Mouse (Mus musculus): ENCODE measurements around the gene Palm3. TPM values are rescaled to one million over a fixed set of nuclear protein-coding genes. Genes with fewer than 3 reads are reported as not detected.
"Not testable (repeated sequence)": the region's sequence is repeated elsewhere in the genome, so short reads cannot be mapped to it uniquely, and the experiment has no call there.

The Palm3 gene
- total RNA-seq, 2 experiments from 2014 or later: 0.31 TPM; not detected in 1

GRCm38 (mm10) chr8:83981533-83981932 is 39.7 kb upstream of the Palm3 start:
- H3K27ac ChIP-seq: peak overlapping the region; percentile 92
- intact Hi-C loops (cut with DNase I): loop anchor here (2.0 kb wide), 1 partner anchor 13 kb away; no protein-coding TSS in a partner anchor
- DNase-seq: no peak
- no peak for TF ChIP-seq CTCF (IDR thresholded peaks at IDR 0.05)
- H3K4me3 ChIP-seq: no peak overlapping the region

DNA sequence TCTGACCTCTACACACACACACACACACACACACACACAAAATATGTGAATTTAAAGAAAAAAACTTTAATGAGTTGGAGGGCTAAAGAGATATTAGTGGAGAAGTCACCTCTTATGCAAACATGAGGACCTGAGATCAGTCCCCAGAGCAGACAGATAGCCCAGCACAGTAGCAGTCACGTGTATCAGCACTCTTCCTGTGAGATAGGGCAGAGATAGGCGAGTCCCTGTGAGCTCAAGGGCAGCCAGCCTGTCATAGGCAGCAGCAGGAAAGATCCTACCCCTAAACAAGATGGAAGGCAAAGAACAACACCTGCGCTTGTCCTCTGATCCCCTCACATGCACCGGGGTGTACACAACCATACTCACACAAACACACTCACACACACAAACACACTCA is 38.8 kb upstream of the Palm3 start:
- DNase-seq: no peak
- no peak overlapping the region for H3K4me3 ChIP-seq
- H3K27ac ChIP-seq: no peak overlapping the region
- no peak for TF ChIP-seq CTCF (IDR thresholded peaks at IDR 0.05)
- intact Hi-C loops (cut with DNase I): no loop called here

DNA sequence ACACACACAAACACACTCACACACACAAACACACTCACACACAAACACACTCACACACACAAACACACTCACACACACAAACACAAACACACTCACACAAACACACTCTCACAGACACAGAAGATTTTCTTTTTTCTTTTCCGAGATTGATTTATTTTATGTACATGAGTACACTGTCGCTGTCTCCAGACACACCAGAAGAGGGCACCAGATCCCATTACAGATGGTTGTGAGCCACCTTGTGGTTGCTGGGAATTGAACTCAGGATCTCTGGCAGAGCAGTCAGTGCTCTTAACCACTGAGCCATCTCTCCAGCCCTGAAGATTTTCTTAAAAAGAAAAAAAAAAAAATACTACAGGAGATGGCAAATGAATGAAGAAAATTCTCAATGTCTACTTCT is 38.0 kb upstream of the Palm3 start:
- H3K27ac ChIP-seq; intact Hi-C loops (cut with DNase I); H3K4me3 ChIP-seq; DNase-seq: not testable (repeated sequence)
- TF ChIP-seq CTCF (IDR thresholded peaks at IDR 0.05): peak; percentile 31; the same call in 1 of the 2 replicates

GRCm38 (mm10) chr8:83989243-83989642 is 32.0 kb upstream of the Palm3 start:
- DNase-seq: no peak
- intact Hi-C loops (cut with DNase I): no loop called here
- no peak overlapping the region for H3K27ac ChIP-seq
- TF ChIP-seq CTCF (IDR thresholded peaks at IDR 0.05): no peak
- no peak overlapping the region for H3K4me3 ChIP-seq

DNA sequence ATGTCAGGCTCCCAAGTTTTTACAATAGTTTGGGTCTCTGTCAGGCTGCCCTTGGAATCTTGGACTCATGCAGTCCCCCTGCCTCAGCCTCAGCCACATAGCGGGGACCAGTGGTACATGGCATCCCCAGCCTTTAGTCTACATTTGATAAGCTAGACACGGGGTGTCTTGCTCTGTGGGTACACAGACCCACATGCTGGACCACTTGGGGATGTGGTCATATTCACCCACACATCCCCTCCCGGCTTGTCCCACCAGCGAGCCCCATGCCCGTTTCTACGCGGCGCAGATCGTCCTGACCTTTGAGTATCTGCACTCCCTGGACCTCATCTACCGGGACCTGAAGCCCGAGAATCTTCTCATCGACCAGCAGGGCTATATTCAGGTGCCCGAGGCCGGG is 31.1 kb upstream of the Palm3 start:
- intact Hi-C loops (cut with DNase I): no loop called here
- no peak for TF ChIP-seq CTCF (IDR thresholded peaks at IDR 0.05)
- no peak for DNase-seq

DNA sequence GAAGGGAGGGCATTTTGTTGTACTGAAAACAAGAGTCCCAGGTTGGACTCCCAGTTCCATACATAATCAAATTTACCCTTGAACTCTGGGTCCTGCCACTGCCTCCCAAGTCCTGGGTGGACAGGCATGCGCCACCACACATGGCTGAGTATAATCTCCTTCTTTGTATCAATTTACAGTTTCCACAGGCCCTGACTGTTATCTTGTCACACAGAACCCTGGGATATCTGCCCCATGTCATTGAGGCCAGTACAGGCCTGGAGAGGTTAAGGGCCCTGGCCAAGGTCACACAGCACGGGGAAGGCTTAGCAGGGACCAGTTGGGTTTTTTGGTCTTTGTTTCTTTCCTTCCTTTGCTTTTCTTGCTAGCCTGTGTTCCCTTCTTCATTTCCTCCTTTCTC is 28.8 kb upstream of the Palm3 start:
- Histone ChIP-seq H3K27ac (no peak overlapping the region), H3K4me3 (no peak overlapping the region)
- DNase-seq: no peak
- intact Hi-C loops (cut with DNase I): no loop called here
- no peak for TF ChIP-seq CTCF (IDR thresholded peaks at IDR 0.05)

More for the DNA sequence above, 31.1 kb upstream of the Palm3 start:
- H3K27ac ChIP-seq: no peak overlapping the region
- no peak overlapping the region for H3K4me3 ChIP-seq

GRCm38 (mm10) chr8:83994030-83994429 is 27.2 kb upstream of the Palm3 start:
- TF ChIP-seq CTCF (IDR thresholded peaks at IDR 0.05): no peak
- Histone ChIP-seq H3K4me3 (no peak overlapping the region), H3K27ac (no peak overlapping the region)
- intact Hi-C loops (cut with DNase I): loop anchor here (2.0 kb wide), 1 partner anchor 13 kb away; no protein-coding TSS in a partner anchor
- no peak for DNase-seq

DNA sequence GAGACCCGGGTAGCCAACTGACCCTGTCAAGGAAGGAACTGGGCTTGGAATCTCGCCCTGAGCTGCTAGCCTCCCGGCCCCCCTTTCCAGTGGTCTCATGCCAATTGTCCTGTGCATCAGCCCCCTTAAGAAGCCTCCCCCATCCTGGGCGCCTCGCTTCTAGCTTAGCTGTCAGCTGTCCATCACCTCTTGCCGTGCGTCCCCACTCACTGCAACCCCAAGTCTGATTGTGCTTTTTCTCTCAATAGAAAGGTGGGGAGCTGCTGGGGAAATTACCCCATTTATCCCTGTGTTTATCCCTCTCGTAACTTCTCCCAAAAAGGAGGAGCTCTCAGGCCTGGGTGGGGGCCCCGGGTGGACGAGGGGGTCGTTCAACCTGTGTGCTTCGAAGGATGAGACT is 25.3 kb upstream of the Palm3 start:
- peak overlapping the region; percentile 93 for H3K4me3 ChIP-seq
- intact Hi-C loops (cut with DNase I): loop anchor here (2.0 kb wide), 1 partner anchor 15 kb away; no protein-coding TSS in a partner anchor
- TF ChIP-seq CTCF (IDR thresholded peaks at IDR 0.05): no peak
- H3K27ac ChIP-seq: peak overlapping the region; percentile 98
- DNase-seq: no peak

- H3K27ac ChIP-seq: peak overlapping the region; percentile 98
- H3K4me3 ChIP-seq: peak overlapping the region; percentile 93
- peak; percentile 97 for DNase-seq
- intact Hi-C loops (cut with DNase I): no loop called here
- TF ChIP-seq CTCF (IDR thresholded peaks at IDR 0.05): no peak
Observed at GRCm38 (mm10) chr8:83996567-83997505, 24.4 kb upstream of the Palm3 start.

- Histone ChIP-seq H3K4me3 (peak within 1 kb of the TSS; percentile 93), H3K27ac (peak within 1 kb of the TSS; percentile 98)
- TF ChIP-seq CTCF (IDR thresholded peaks at IDR 0.05): no peak
- DNase-seq: peak; percentile 75
- intact Hi-C loops (cut with DNase I): no loop called here
Observed at GRCm38 (mm10) chr8:83997511-83998141, 23.6 kb upstream of the Palm3 start, which contains the start of gene Samd1. Gene Samd1, plus strand, starts transcription at chr8:83997672.

- intact Hi-C loops (cut with DNase I): no loop called here
- TF ChIP-seq CTCF (IDR thresholded peaks at IDR 0.05): peak; percentile 49
- H3K4me3 ChIP-seq: peak overlapping the region; percentile 84
- H3K27ac ChIP-seq: peak overlapping the region; percentile 88
- peak; percentile 76 for DNase-seq
Observed at GRCm38 (mm10) chr8:83998231-83999056, 22.8 kb upstream of the Palm3 start.

- no peak for DNase-seq
- TF ChIP-seq CTCF (IDR thresholded peaks at IDR 0.05): no peak
- intact Hi-C loops (cut with DNase I): no loop called here
- peak overlapping the region; percentile 84 for H3K4me3 ChIP-seq
- peak overlapping the region; percentile 88; the same call in 1 of the 2 replicates for H3K27ac ChIP-seq
Observed at GRCm38 (mm10) chr8:83999057-83999705, 22.1 kb upstream of the Palm3 start.

All from gastrocnemius, adult 2 months (tissue).